Mouse (Mus musculus): ENCODE data around the gene Dennd5b.

- TF ChIP-seq CTCF (IDR thresholded peaks at IDR 0.05; ENCODE audit: control insufficient read depth, insufficient read depth, insufficient replicate concordance, low read depth, low read length) (no peak), POLR2A (IDR thresholded peaks at IDR 0.05; ENCODE audit: control insufficient read depth, low read depth, low read length) (no peak)
These were observed 140.2 kb downstream of the Dennd5b start for GRCm38 (mm10) chr6:148961285-148961684.
